Mouse (Mus musculus) adrenal gland, postnatal 36 days (tissue): Measurements from ENCODE around the gene Rgs21. TPM values are rescaled to one million over a fixed set of nuclear protein-coding genes. Genes with fewer than 3 reads are reported as not detected.

Source experiments
- DNase-seq, 2 experiments: peaks; one replicate each; pipeline ENCODE4 v3.0.0; 2021; ENCODE audit warnings: mixed read lengths in 1 of 2
- long read RNA-seq, 2 experiments: library from polyadenylated mRNA; stranded (forward); transcript quantifications; one replicate each; pipeline ENCODE4 v2.0.0; 2021; ENCODE audit warnings: borderline sequencing depth in 2 of 2
- total RNA-seq, 2 experiments: library from RNA; stranded (reverse); gene quantifications; 2 replicates each; pipeline ENCODE4 v1.2.3; 2021

Rgs21 gene
- not detected for total RNA-seq
- long read RNA-seq, experiment 1 = 0 reads
- long read RNA-seq, experiment 2 = 0 reads

GRCm38 (mm10) chr1:144567567-144567966, at the start of gene Rgs21:
Gene Rgs21, minus strand, starts transcription at chr1:144567667.
- DNase-seq = no peak

GRCm38 (mm10) chr1:144604071-144604470, 36.6 kb upstream of the Rgs21 start:
- no peak for DNase-seq

- DNase-seq = no peak
Measured at GRCm38 (mm10) chr1:144602987-144603386, 35.5 kb upstream of the Rgs21 start.

- no peak for DNase-seq
Measured at GRCm38 (mm10) chr1:144579321-144579720, 11.9 kb upstream of the Rgs21 start.

- no peak for DNase-seq
Measured at GRCm38 (mm10) chr1:144572972-144573371, 5.5 kb upstream of the Rgs21 start.

- no peak for DNase-seq
Measured at GRCm38 (mm10) chr1:144569905-144570304, 2.4 kb upstream of the Rgs21 start.

GRCm38 (mm10) chr1:144545142-144545541, 22.3 kb downstream of the Rgs21 start:
- no peak for DNase-seq

- no peak for DNase-seq
Measured at GRCm38 (mm10) chr1:144544497-144544961, 22.9 kb downstream of the Rgs21 start.

- DNase-seq = no peak
Measured at GRCm38 (mm10) chr1:144531746-144532145, 35.7 kb downstream of the Rgs21 start.

GRCm38 (mm10) chr1:144517878-144518426, 49.5 kb downstream of the Rgs21 start:
- no peak for DNase-seq

- DNase-seq = no peak
Measured at GRCm38 (mm10) chr1:144502241-144502640, 65.2 kb downstream of the Rgs21 start.

- no peak for DNase-seq
Measured at GRCm38 (mm10) chr1:144500423-144500822, 67.0 kb downstream of the Rgs21 start.

GRCm38 (mm10) chr1:144499719-144500118, 67.7 kb downstream of the Rgs21 start:
- no peak for DNase-seq

- no peak for DNase-seq
Measured at GRCm38 (mm10) chr1:144498725-144499124, 68.7 kb downstream of the Rgs21 start.

GRCm38 (mm10) chr1:144498051-144498450, 69.4 kb downstream of the Rgs21 start:
- DNase-seq = no peak

GRCm38 (mm10) chr1:144493336-144493735, 74.1 kb downstream of the Rgs21 start:
- DNase-seq = no peak

GRCm38 (mm10) chr1:144488223-144488835, 79.1 kb downstream of the Rgs21 start:
- DNase-seq = no peak

Other genes with a start within 250 kb of the Rgs21 start
- gene Rgs18, start 207.8 kb upstream of the Rgs21 start, total RNA-seq = under 1 TPM; 0.26 to 0.76 TPM